Mouse (Mus musculus) CH12.LX (cell line): ENCODE results near the gene Krba1.

ENCODE experiments used
- CHD1 ChIP-seq: IDR thresholded peaks from 2 replicates; pipeline ENCODE4 v1.6.1; 2012; ENCODE audit warnings: low read depth, low read length, improper control_type of control experiment, inconsistent platforms
- EP300 ChIP-seq: IDR thresholded peaks from 2 replicates; pipeline ENCODE4 v1.6.1; 2011; ENCODE audit warnings: low read length, improper control_type of control experiment
- IRF4 ChIP-seq: IDR thresholded peaks from 2 replicates; pipeline ENCODE4 v1.6.1; 2014; ENCODE audit warnings: low read depth, mild to moderate bottlenecking, inconsistent platforms, low read length, improper control_type of control experiment
- POLR2A ChIP-seq: IDR thresholded peaks from 2 replicates; pipeline ENCODE4 v1.6.1; 2011; ENCODE audit warnings: low read depth, mild to moderate bottlenecking, improper control_type of control experiment, low read length
- SIN3A ChIP-seq: IDR thresholded peaks from 2 replicates; pipeline ENCODE4 v1.6.1; 2012; ENCODE audit warnings: low read length, improper control_type of control experiment, inconsistent platforms

DNA sequence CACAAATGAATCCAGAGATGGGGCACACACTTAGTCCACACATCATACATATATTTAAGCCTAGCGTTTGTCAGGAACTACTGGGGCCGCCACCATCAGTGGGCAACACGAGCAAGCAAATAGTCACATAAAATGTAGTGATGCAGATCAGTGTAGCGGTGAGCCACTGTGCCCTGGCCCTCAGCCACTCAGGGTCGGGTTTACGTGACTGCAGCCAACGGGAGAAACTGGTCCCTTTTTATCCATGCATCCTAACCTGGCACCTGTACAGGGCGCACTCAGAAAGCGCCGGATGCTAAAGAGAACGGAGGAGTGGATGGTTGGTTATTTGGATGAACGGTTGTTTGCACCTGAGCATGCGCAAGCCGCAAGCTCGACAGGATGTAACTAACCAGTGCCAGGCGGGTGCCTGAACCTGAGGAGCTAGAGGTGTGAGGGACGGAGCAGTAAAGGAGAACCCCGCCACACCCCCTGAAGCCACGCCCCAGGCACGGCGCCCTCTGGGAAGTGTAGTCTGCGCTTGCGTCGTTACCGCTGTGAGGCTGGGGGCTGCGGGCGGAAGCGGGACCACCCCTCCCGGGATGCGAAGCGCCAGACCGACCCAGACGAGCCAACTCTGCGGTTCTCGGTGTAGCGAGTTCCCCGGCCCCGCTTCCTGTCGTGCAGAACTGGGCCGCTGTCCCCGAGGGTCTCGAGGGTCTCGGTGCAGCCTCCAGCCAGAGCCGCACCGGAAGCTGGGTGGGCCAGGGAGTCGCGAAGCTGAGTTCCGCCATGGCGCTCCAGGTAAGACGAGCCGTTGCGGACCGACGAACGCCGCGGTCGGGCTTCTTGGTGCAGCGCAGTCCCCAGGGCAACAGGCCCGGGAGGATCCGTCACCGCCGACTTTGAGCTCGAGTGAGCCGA lies at the start of gene Krba1:
- TF ChIP-seq CHD1 (no peak), POLR2A (0 out of 2 replicates have a peak, but pooled peaks have one; percentile 40), IRF4 (no peak), EP300 (no peak), SIN3A (peak; percentile 50)
